Mouse (Mus musculus): ENCODE data around the gene Apela.
A peak's percentile ranks its signal among the peaks of the same experiment; 100 is the strongest.
"Not testable (repeated sequence)": the region's sequence is repeated elsewhere in the genome, so short reads cannot be mapped to it uniquely, and the experiment has no call there.

Apela gene

GRCm38 (mm10) chr8:65022485-65022884, 14.7 kb downstream of the Apela start:
- peak; percentile 30 to 59 for DNase-seq

- DNase-seq = no peak
These were observed 18.7 kb downstream of the Apela start, which contains the start of the genes Trim61 and Trim60 for GRCm38 (mm10) chr8:65018423-65018822. TSS of gene Trim61 (minus strand) at chr8:65018523. TSS of gene Trim60 (minus strand) at chr8:65018584.

GRCm38 (mm10) chr8:65007616-65008015, 29.5 kb downstream of the Apela start:
- not testable (repeated sequence) for DNase-seq

GRCm38 (mm10) chr8:64998806-64999365, 38.2 kb downstream of the Apela start:
- DNase-seq = no peak

- DNase-seq = no peak
These were observed 49.4 kb downstream of the Apela start, which contains the start of gene Trim75 for GRCm38 (mm10) chr8:64987731-64988130. TSS of gene Trim75 (minus strand) at chr8:64987831.

- no peak for DNase-seq
These were observed 53.8 kb downstream of the Apela start for GRCm38 (mm10) chr8:64983150-64983897.
